Mouse (Mus musculus) right cerebral cortex, postnatal 10 days (tissue): ENCODE results near the gene H2-M10.6.
"Not testable (repeated sequence)": the region's sequence is repeated elsewhere in the genome, so short reads cannot be mapped to it uniquely, and the experiment has no call there.

Experiments used
- DNase-seq, 2 experiments: peaks; one replicate each; pipeline ENCODE4 v3.0.0; 2021; ENCODE audit warnings: low spot score in 2 of 2

Gene H2-M10.6

GRCm38 (mm10) chr17:36811871-36812270 is at the start of gene H2-M10.6:
TSS of gene H2-M10.6 (plus strand) at chr17:36812171.
- no peak for DNase-seq

- DNase-seq = no peak
Observed at GRCm38 (mm10) chr17:36763816-36764215, 48.2 kb upstream of the H2-M10.6 start.

- peak; percentile 69 to 70 for DNase-seq
Observed at GRCm38 (mm10) chr17:36764244-36764643, 47.7 kb upstream of the H2-M10.6 start.

GRCm38 (mm10) chr17:36765403-36765802 is 46.6 kb upstream of the H2-M10.6 start:
- DNase-seq = not testable (repeated sequence)

GRCm38 (mm10) chr17:36772610-36773009 is 39.4 kb upstream of the H2-M10.6 start, which contains the start of gene H2-M10.5:
TSS of gene H2-M10.5 (plus strand) at chr17:36772910.
- not testable (repeated sequence) for DNase-seq

GRCm38 (mm10) chr17:36781533-36781932 is 30.4 kb upstream of the H2-M10.6 start:
- no peak for DNase-seq

GRCm38 (mm10) chr17:36786483-36786886 is 25.5 kb upstream of the H2-M10.6 start:
- DNase-seq = peak; percentile 32 to 52

- DNase-seq = no peak
Observed at GRCm38 (mm10) chr17:36788351-36788750, 23.6 kb upstream of the H2-M10.6 start.

GRCm38 (mm10) chr17:36788801-36789200 is 23.2 kb upstream of the H2-M10.6 start:
- DNase-seq = peak; percentile 89 to 91

GRCm38 (mm10) chr17:36799493-36799892 is 12.5 kb upstream of the H2-M10.6 start:
- no peak for DNase-seq

GRCm38 (mm10) chr17:36799921-36800462 is 12.0 kb upstream of the H2-M10.6 start:
- not testable (repeated sequence) for DNase-seq

GRCm38 (mm10) chr17:36824005-36824404 is 12.0 kb downstream of the H2-M10.6 start:
- DNase-seq = peak in 1 of 2 experiments; percentile 64

GRCm38 (mm10) chr17:36825525-36825924 is 13.6 kb downstream of the H2-M10.6 start:
- DNase-seq = no peak

- peak; percentile 93 to 94 for DNase-seq
Observed at GRCm38 (mm10) chr17:36826002-36826401, 14.0 kb downstream of the H2-M10.6 start.

GRCm38 (mm10) chr17:36828488-36828887 is 16.5 kb downstream of the H2-M10.6 start:
- DNase-seq = no peak

- DNase-seq = no peak
Observed at GRCm38 (mm10) chr17:36830470-36830869, 18.5 kb downstream of the H2-M10.6 start.

- DNase-seq = no peak
Observed at GRCm38 (mm10) chr17:36832694-36833093, 20.7 kb downstream of the H2-M10.6 start.

GRCm38 (mm10) chr17:36835591-36836426 is 23.8 kb downstream of the H2-M10.6 start:
- DNase-seq = peak; percentile 65 to 70

- DNase-seq = no peak
Observed at GRCm38 (mm10) chr17:36836427-36836812, 24.4 kb downstream of the H2-M10.6 start.

- DNase-seq = peak; percentile 97 to 98
Observed at GRCm38 (mm10) chr17:36836874-36837647, 25.1 kb downstream of the H2-M10.6 start, which contains the start of gene Trim26. TSS of gene Trim26 (plus strand) at chr17:36837134.

GRCm38 (mm10) chr17:36839001-36839400 is 27.0 kb downstream of the H2-M10.6 start:
- DNase-seq = no peak

- no peak for DNase-seq
Observed at GRCm38 (mm10) chr17:36839931-36840330, 28.0 kb downstream of the H2-M10.6 start.
